Mouse (Mus musculus) MEL (cell line): ENCODE measurements around the gene Icos. TPM values are rescaled to one million over a fixed set of nuclear protein-coding genes. Genes with fewer than 3 reads are reported as not detected.

Experiments
- DNase-seq: peaks from one replicate; pipeline ENCODE4 v3.0.0; 2011; ENCODE audit warnings: low read depth, low spot score
- H3K27ac ChIP-seq: 2 replicates; pipeline ENCODE4 v1.5.1; 2012; ENCODE audit warnings: low read depth, mild to moderate bottlenecking, control low read depth, low read length, moderate library complexity; ENCODE audit not compliant: control insufficient read depth
- H3K27me3 ChIP-seq, 2 experiments: fragments of 150-350 bp in 1 of 2; sonication (generic) in 1 of 2; 2 replicates each; pipeline ENCODE4 v1.6.1; 2012; ENCODE audit warnings: low read length in 2 of 2, mild to moderate bottlenecking in 2 of 2, improper control_type of control experiment in 1 of 2, moderate library complexity in 1 of 2; ENCODE audit not compliant: insufficient read depth in 2 of 2, control insufficient read depth in 1 of 2
- H3K36me3 ChIP-seq, 2 experiments: 2 replicates each; pipeline ENCODE4 v1.6.1; 2012 to 2014; ENCODE audit warnings: low read length in 2 of 2, improper control_type of control experiment in 1 of 2, inconsistent platforms in 1 of 2, mild to moderate bottlenecking in 1 of 2; ENCODE audit not compliant: insufficient read depth in 2 of 2, control insufficient read depth in 1 of 2
- H3K4me1 ChIP-seq, 2 experiments: fragments of 150-350 bp in 1 of 2; sonication (generic) in 1 of 2; 2 replicates each; pipeline ENCODE4 v1.6.1; 2012; ENCODE audit warnings: low read length in 2 of 2, improper control_type of control experiment in 1 of 2, mild to moderate bottlenecking in 1 of 2; ENCODE audit not compliant: insufficient read depth in 2 of 2, control insufficient read depth in 1 of 2
- H3K4me3 ChIP-seq, 2 experiments: fragments of 150-350 bp in 1 of 2; sonication (generic) in 1 of 2; 2 replicates each; pipeline ENCODE4 v1.5.1; 2012; ENCODE audit warnings: low read depth in 2 of 2, low read length in 2 of 2, mild to moderate bottlenecking in 2 of 2, moderate library complexity in 2 of 2, control low read depth in 1 of 2, improper control_type of control experiment in 1 of 2; ENCODE audit not compliant: control insufficient read depth in 1 of 2, insufficient read depth in 1 of 2
- H3K79me2 ChIP-seq: 2 replicates; pipeline ENCODE4 v1.6.1; 2012; ENCODE audit warnings: mild to moderate bottlenecking, low read length, moderate library complexity; ENCODE audit not compliant: control insufficient read depth, poor library complexity, insufficient read depth
- H3K9ac ChIP-seq: 2 replicates; pipeline ENCODE4 v1.6.1; 2012; ENCODE audit warnings: low read depth, mild to moderate bottlenecking, control low read depth, low read length, moderate library complexity; ENCODE audit not compliant: control insufficient read depth, poor library complexity, severe bottlenecking
- H3K9me3 ChIP-seq: fragments of 150-350 bp; sonication (generic); replicated peaks from 2 replicates; pipeline ENCODE4 v1.6.1; 2012; ENCODE audit warnings: mild to moderate bottlenecking, low read length, improper control_type of control experiment, moderate library complexity; ENCODE audit not compliant: insufficient read depth
- BHLHE40 ChIP-seq: IDR thresholded peaks from 2 replicates; pipeline ENCODE4 v1.6.1; 2012; ENCODE audit warnings: low read depth, mild to moderate bottlenecking, inconsistent platforms, low read length, improper control_type of control experiment, borderline replicate concordance
- CHD1 ChIP-seq: IDR thresholded peaks from 2 replicates; pipeline ENCODE4 v1.6.1; 2012; ENCODE audit warnings: low read depth, mild to moderate bottlenecking, inconsistent platforms, low read length, improper control_type of control experiment
- E2F4 ChIP-seq: IDR thresholded peaks from 2 replicates; pipeline ENCODE4 v1.6.1; 2011; ENCODE audit warnings: low read depth, low read length, improper control_type of control experiment, borderline replicate concordance
- GATA1 ChIP-seq: IDR thresholded peaks from 2 replicates; pipeline ENCODE4 v1.6.1; 2011; ENCODE audit warnings: low read depth, low read length, improper control_type of control experiment
- HCFC1 ChIP-seq: IDR thresholded peaks from 2 replicates; pipeline ENCODE4 v1.6.1; 2012; ENCODE audit warnings: low read depth, mild to moderate bottlenecking, inconsistent platforms, low read length, improper control_type of control experiment, moderate library complexity
- JUND ChIP-seq: IDR thresholded peaks from 2 replicates; pipeline ENCODE4 v1.6.1; 2011; ENCODE audit warnings: low read depth, mild to moderate bottlenecking, improper control_type of control experiment, low read length
- KAT2A ChIP-seq: conservative IDR thresholded peaks from 2 replicates; pipeline ENCODE4 v1.6.1; 2012; ENCODE audit warnings: low read depth, low read length, improper control_type of control experiment, inconsistent platforms
- MAFK ChIP-seq: IDR thresholded peaks from 2 replicates; pipeline ENCODE4 v1.6.1; 2011; ENCODE audit warnings: low read depth, mild to moderate bottlenecking, low read length, improper control_type of control experiment, borderline replicate concordance
- MAZ ChIP-seq: IDR thresholded peaks from 2 replicates; pipeline ENCODE4 v1.6.1; 2012; ENCODE audit warnings: low read depth, mild to moderate bottlenecking, inconsistent platforms, low read length, improper control_type of control experiment
- MEF2A ChIP-seq: IDR thresholded peaks from 2 replicates; pipeline ENCODE4 v1.6.1; 2014; ENCODE audit warnings: low read depth, mild to moderate bottlenecking, inconsistent platforms, low read length, improper control_type of control experiment; ENCODE audit not compliant: poor library complexity, insufficient replicate concordance, severe bottlenecking; ENCODE audit errors: extremely low read depth
- MXI1 ChIP-seq: IDR thresholded peaks from 2 replicates; pipeline ENCODE4 v1.6.1; 2011; ENCODE audit warnings: mild to moderate bottlenecking, low read depth, low read length, improper control_type of control experiment
- MYC ChIP-seq: IDR thresholded peaks from 2 replicates; pipeline ENCODE4 v1.6.1; 2011; ENCODE audit warnings: low read depth, mild to moderate bottlenecking, low read length, improper control_type of control experiment, moderate library complexity
- POLR2A ChIP-seq, 2 experiments: IDR thresholded peaks; 2 replicates each; pipeline ENCODE4 v1.6.1; 2011 to 2012; ENCODE audit warnings: low read length in 2 of 2, mild to moderate bottlenecking in 2 of 2, control low read depth in 1 of 2, improper control_type of control experiment in 1 of 2, low read depth in 1 of 2, moderate library complexity in 1 of 2; ENCODE audit not compliant: control insufficient read depth in 1 of 2, insufficient read depth in 1 of 2, poor library complexity in 1 of 2
- POLR2AphosphoS2 ChIP-seq: IDR thresholded peaks from 2 replicates; pipeline ENCODE4 v1.6.1; 2011; ENCODE audit warnings: low read length, improper control_type of control experiment
- POLR2AphosphoS5 ChIP-seq: IDR thresholded peaks from 2 replicates; pipeline ENCODE4 v1.6.1; 2012; ENCODE audit warnings: low read depth, borderline replicate concordance, mild to moderate bottlenecking, inconsistent platforms, low read length, moderate library complexity, mixed read lengths
- RAD21 ChIP-seq: IDR thresholded peaks from 2 replicates; pipeline ENCODE4 v1.6.1; 2011; ENCODE audit warnings: mild to moderate bottlenecking, low read depth, low read length, improper control_type of control experiment
- SMC3 ChIP-seq: IDR thresholded peaks from 2 replicates; pipeline ENCODE4 v1.6.1; 2011; ENCODE audit warnings: low read depth, low read length, improper control_type of control experiment
- TAL1 ChIP-seq: IDR thresholded peaks from 2 replicates; pipeline ENCODE4 v1.6.1; 2012; ENCODE audit warnings: mild to moderate bottlenecking, inconsistent platforms, low read length, moderate library complexity, mixed read lengths
- USF1 ChIP-seq: IDR thresholded peaks from 2 replicates; pipeline ENCODE4 v1.6.1; 2014; ENCODE audit warnings: low read depth, mild to moderate bottlenecking, inconsistent platforms, low read length, improper control_type of control experiment, moderate library complexity
- USF2 ChIP-seq, 2 experiments: IDR thresholded peaks; 2 replicates each; pipeline ENCODE4 v1.6.1; 2011 to 2012; ENCODE audit warnings: improper control_type of control experiment in 2 of 2, low read length in 2 of 2, borderline replicate concordance in 1 of 2, inconsistent platforms in 1 of 2, low read depth in 1 of 2, mild to moderate bottlenecking in 1 of 2; ENCODE audit not compliant: insufficient read depth in 1 of 2
- ZC3H11A ChIP-seq: IDR thresholded peaks from 2 replicates; pipeline ENCODE4 v1.6.1; 2012; ENCODE audit warnings: low read depth, mild to moderate bottlenecking, inconsistent platforms, low read length, improper control_type of control experiment
- ZNF384 ChIP-seq: IDR thresholded peaks from 2 replicates; pipeline ENCODE4 v1.6.1; 2012; ENCODE audit warnings: low read depth, mild to moderate bottlenecking, inconsistent platforms, low read length, improper control_type of control experiment
- polyA plus RNA-seq, 2 experiments: library from polyadenylated mRNA; stranded (reverse) in 1 of 2; unstranded in 1 of 2; fragments of >175 nt in 1 of 2; fragments of >200 nt in 1 of 2; gene quantifications; 2 replicates each; pipeline versions ENCODE4 v1.2.1 to v1.2.4; 2012; ENCODE audit warnings: low replicate concordance in 2 of 2, low read depth in 1 of 2; ENCODE audit not compliant: insufficient read length in 2 of 2, insufficient read depth in 1 of 2, missing spikeins in 1 of 2
- total RNA-seq: library from RNA; depleted of rRNA; stranded (reverse); fragments of 300-350 nt; gene quantifications from 2 replicates; pipeline ENCODE4 v1.2.3, GENCODE M21; 2012

Icos gene
- total and polyA plus RNA-seq, 3 experiments: not detected

- Histone ChIP-seq H3K4me1 (no peaks in the 10 kb centered on the region), H3K27me3 (no peaks in the 10 kb centered on the region), H3K36me3 (no peaks in the 10 kb centered on the region), H3K4me3 (no peak overlapping the region), H3K9me3 (no peaks in the 10 kb centered on the region)
- DNase-seq: no peak
- TF ChIP-seq CHD1: no peak
- no peak for TF ChIP-seq USF1
- no peak for TF ChIP-seq MYC
- no peak for TF ChIP-seq E2F4
- no peak for TF ChIP-seq MXI1
- TF ChIP-seq ZC3H11A: no peak
- no peak for TF ChIP-seq JUND
- TF ChIP-seq TAL1: no peak
- TF ChIP-seq POLR2AphosphoS2: no peak
- no peak for TF ChIP-seq ZNF384
- no peak for TF ChIP-seq MAFK
- no peak for TF ChIP-seq SMC3
- TF ChIP-seq MAZ: no peak
- TF ChIP-seq, all 39 proteins: peak for 0
- Histone ChIP-seq H3K79me2 (no peaks in the 10 kb centered on the region), H3K9ac (no peak overlapping the region), H3K27ac (no peak overlapping the region)
These were observed 24.8 kb upstream of the Icos start for GRCm38 (mm10) chr1:60952958-60953357.

- H3K9me3 ChIP-seq: no peaks in the 10 kb centered on the region
- TF ChIP-seq USF2 (IDR thresholded peaks at IDR 0.05; ENCODE audit: borderline replicate concordance in 1 of 2, insufficient read depth in 1 of 2, low read depth in 1 of 2, low read length in 2 of 2) (no peak), HCFC1 (no peak), KAT2A (no peak), POLR2A (IDR thresholded peaks at IDR 0.05; ENCODE audit: control insufficient read depth in 1 of 2, insufficient read depth in 1 of 2, low read depth in 1 of 2, low read length in 2 of 2, poor library complexity in 1 of 2) (no peak), MEF2A (no peak), GATA1 (no peak), BHLHE40 (no peak), POLR2AphosphoS5 (no peak), MAZ (no peak), TAL1 (no peak), RAD21 (no peak), E2F4 (no peak), ZNF384 (no peak), POLR2AphosphoS2 (no peak)
- no peak for DNase-seq
- no peaks in the 10 kb centered on the region for H3K36me3 ChIP-seq
- H3K27ac ChIP-seq: no peak overlapping the region
- H3K9ac ChIP-seq: no peak overlapping the region
- no peak overlapping the region for H3K4me3 ChIP-seq
- no peaks in the 10 kb centered on the region for H3K27me3 ChIP-seq
- no peaks in the 10 kb centered on the region for H3K4me1 ChIP-seq
- H3K79me2 ChIP-seq: no peaks in the 10 kb centered on the region
These were observed 24.0 kb upstream of the Icos start for GRCm38 (mm10) chr1:60953686-60954085.
